Mouse (Mus musculus) cerebellum, adult 9-10 months (tissue): ENCODE measurements around the gene Tspan9.

Experiments
- DNase-seq: peaks from one replicate; pipeline ENCODE4 v3.0.0; 2022

The Tspan9 gene

GRCm38 (mm10) chr6:128010135-128010971, 133.0 kb downstream of the Tspan9 start:
- no peak for DNase-seq

- DNase-seq = no peak
Observed at GRCm38 (mm10) chr6:128007982-128008562, 135.3 kb downstream of the Tspan9 start.

GRCm38 (mm10) chr6:128007241-128007701, 136.1 kb downstream of the Tspan9 start:
- peak; percentile 77 for DNase-seq

- no peak for DNase-seq
Observed at GRCm38 (mm10) chr6:128006156-128006555, 137.2 kb downstream of the Tspan9 start.

- DNase-seq = no peak
Observed at GRCm38 (mm10) chr6:128004544-128004943, 138.8 kb downstream of the Tspan9 start.

GRCm38 (mm10) chr6:128003542-128003941, 139.9 kb downstream of the Tspan9 start:
- DNase-seq = no peak

GRCm38 (mm10) chr6:128002667-128003066, 140.7 kb downstream of the Tspan9 start:
- DNase-seq = peak; percentile 76

- DNase-seq = no peak
Observed at GRCm38 (mm10) chr6:128002104-128002503, 141.3 kb downstream of the Tspan9 start.

GRCm38 (mm10) chr6:128001587-128001986, 141.8 kb downstream of the Tspan9 start:
- DNase-seq = no peak

- DNase-seq = no peak
Observed at GRCm38 (mm10) chr6:128000777-128001176, 142.6 kb downstream of the Tspan9 start.

- DNase-seq = peak; percentile 95
Observed at GRCm38 (mm10) chr6:127999118-127999517, 144.3 kb downstream of the Tspan9 start.

GRCm38 (mm10) chr6:127996928-127997327, 146.5 kb downstream of the Tspan9 start:
- no peak for DNase-seq

- DNase-seq = no peak
Observed at GRCm38 (mm10) chr6:127992993-127993392, 150.4 kb downstream of the Tspan9 start.

- no peak for DNase-seq
Observed at GRCm38 (mm10) chr6:127991509-127992176, 151.8 kb downstream of the Tspan9 start.

- peak; percentile 97 for DNase-seq
Observed at GRCm38 (mm10) chr6:127989624-127990212, 153.7 kb downstream of the Tspan9 start.

GRCm38 (mm10) chr6:127988944-127989494, 154.4 kb downstream of the Tspan9 start:
- DNase-seq = no peak

GRCm38 (mm10) chr6:127987374-127987773, 156.0 kb downstream of the Tspan9 start:
- no peak for DNase-seq

GRCm38 (mm10) chr6:127986357-127986756, 157.0 kb downstream of the Tspan9 start:
- no peak for DNase-seq

- peak; percentile 93 for DNase-seq
Observed at GRCm38 (mm10) chr6:127981176-127981575, 162.2 kb downstream of the Tspan9 start.

- DNase-seq = peak; percentile 79
Observed at GRCm38 (mm10) chr6:127980381-127981045, 162.9 kb downstream of the Tspan9 start.

GRCm38 (mm10) chr6:127979831-127980230, 163.6 kb downstream of the Tspan9 start:
- DNase-seq = peak; percentile 98

GRCm38 (mm10) chr6:127978941-127979340, 164.5 kb downstream of the Tspan9 start:
- DNase-seq = no peak
